12 mouse cellular contexts compared by ENCODE assay signal in the genomic region with DNA sequence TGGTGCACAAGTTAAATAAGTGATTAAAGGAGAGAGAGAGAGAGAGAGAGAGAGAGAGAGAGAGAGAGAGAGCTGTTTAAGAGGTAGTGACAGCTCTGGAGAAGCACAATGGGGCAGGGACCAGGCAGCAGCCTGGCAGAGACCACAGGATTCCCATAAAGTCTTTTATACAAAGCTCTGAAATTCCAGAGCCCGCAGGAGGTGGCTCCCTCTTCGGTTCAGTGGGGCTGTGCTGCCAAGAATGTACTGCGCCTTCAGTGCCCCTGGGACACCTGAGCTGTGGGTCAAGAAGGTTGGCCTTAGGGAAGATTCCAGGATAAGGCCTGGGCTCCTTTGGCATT. TPM values are rescaled to one million over a fixed set of nuclear protein-coding genes. Genes with fewer than 3 reads are reported as not detected.
DNase-seq lines count a peak whose midpoint lies in the region; ATAC-seq and TF ChIP-seq lines count a peak whose summit lies in the region.
"Had no signal": no experiment of that assay in that cellular context is flagged by ENCODE, and none has a peak within 500 bp of the region (broad histone marks: within the 10 kb centered on the region; RNA-seq: fewer than 3 reads in every experiment).

No protein-coding gene starts in this region.

- H3K4me2 ChIP-seq in heart, embryonic 11.5 days, result no peak overlapping the region
- H3K4me2 ChIP-seq in intestine, embryonic 14.5 days (ENCODE audit: low read length), result no peak overlapping the region
- H3K4me2 ChIP-seq in limb, embryonic 12.5 days, result no peak overlapping the region
- H3K4me2 ChIP-seq in hindbrain, embryonic 12.5 days (replicated peaks), result no peak overlapping the region

- H3K4me3 ChIP-seq in heart, embryonic 11.5 days (ENCODE audit: low read depth, low read length), result no peak overlapping the region
- H3K4me3 ChIP-seq in intestine, embryonic 14.5 days (ENCODE audit: low read depth, low read length), result no peak overlapping the region
- no peak overlapping the region for H3K4me3 ChIP-seq in limb, embryonic 12.5 days (replicated peaks)
- no peak overlapping the region for H3K4me3 ChIP-seq in hindbrain, embryonic 12.5 days
- no peak overlapping the region for H3K4me3 ChIP-seq in layer of hippocampus, adult 2 months

- no peaks in the 10 kb centered on the region for H3K27me3 ChIP-seq in heart, embryonic 11.5 days (ENCODE audit: control insufficient read depth, insufficient read depth, low read length)
- H3K27me3 ChIP-seq in intestine, embryonic 14.5 days (replicated peaks; ENCODE audit: control insufficient read depth, insufficient read depth, low read length), result no peaks in the 10 kb centered on the region
- H3K27me3 ChIP-seq in limb, embryonic 12.5 days, result no peaks in the 10 kb centered on the region
- H3K27me3 ChIP-seq in hindbrain, embryonic 12.5 days, result no peaks in the 10 kb centered on the region

- 21% methylated on average over 3 of the region's 3 CpGs for WGBS in heart, embryonic 11.5 days (ENCODE audit: insufficient replicate concordance)
- WGBS in intestine, embryonic 14.5 days, result 14% methylated on average over 3 of the region's 3 CpGs
- WGBS in limb, embryonic 12.5 days, result 10% methylated on average over 3 of the region's 3 CpGs
- 11% methylated on average over 3 of the region's 3 CpGs for WGBS in hindbrain, embryonic 12.5 days

- DNase-seq in heart, postnatal 36 days, result no peak
- peak; percentile 50 for DNase-seq in 3T3-L1 (ENCODE audit: low read depth, low spot score)
- no peak for DNase-seq in intestine, embryonic 14.5 days (ENCODE audit: low spot score)
- no peak for DNase-seq in layer of hippocampus, adult 2 months (ENCODE audit: low spot score in 2 of 2)
- DNase-seq: cerebellum, postnatal 25 days; layer of hippocampus, adult 9-11 months; liver, postnatal 0 days had no signal

- H3K4me1 ChIP-seq in heart, embryonic 11.5 days (ENCODE audit: control insufficient read depth, insufficient read depth, low read length), result peaks cover 25% of the 10 kb centered on the region
- peaks cover 22% of the 10 kb centered on the region for H3K4me1 ChIP-seq in intestine, embryonic 14.5 days (replicated peaks; ENCODE audit: control insufficient read depth, insufficient read depth, low read length)
- H3K4me1 ChIP-seq in limb, embryonic 12.5 days (replicated peaks), result peaks cover 31% of the 10 kb centered on the region
- H3K4me1 ChIP-seq in hindbrain, embryonic 12.5 days, result peaks cover 17% of the 10 kb centered on the region

- H3K9me3 ChIP-seq in heart, embryonic 11.5 days (replicated peaks; ENCODE audit: control insufficient read depth, low read length), result no peaks in the 10 kb centered on the region
- H3K9me3 ChIP-seq in intestine, embryonic 14.5 days (ENCODE audit: control insufficient read depth, low read length), result no peaks in the 10 kb centered on the region
- H3K9me3 ChIP-seq in limb, embryonic 12.5 days, result no peaks in the 10 kb centered on the region
- no peaks in the 10 kb centered on the region for H3K9me3 ChIP-seq in hindbrain, embryonic 12.5 days (replicated peaks)

- no peak for TF ChIP-seq CTCF in layer of hippocampus, adult 2 months (conservative IDR thresholded peaks at IDR 0.05)

- H3K9ac ChIP-seq in heart, embryonic 11.5 days (ENCODE audit: low read depth, low read length), result no peak overlapping the region
- H3K9ac ChIP-seq in intestine, embryonic 14.5 days (ENCODE audit: low read length), result no peak overlapping the region
- no peak overlapping the region for H3K9ac ChIP-seq in limb, embryonic 12.5 days (replicated peaks)
- no peak overlapping the region for H3K9ac ChIP-seq in hindbrain, embryonic 12.5 days
- H3K9ac ChIP-seq: liver, postnatal 0 days had no signal

- H3K27ac ChIP-seq in heart, embryonic 11.5 days (ENCODE audit: low read depth, low read length), result peak overlapping the region; percentile 42; the same call in 1 of the 2 replicates
- H3K27ac ChIP-seq in intestine, embryonic 14.5 days (ENCODE audit: low read depth), result peak overlapping the region; percentile 59; the same call in 1 of the 2 replicates
- peak overlapping the region; percentile 76 for H3K27ac ChIP-seq in limb, embryonic 12.5 days
- no peak overlapping the region for H3K27ac ChIP-seq in hindbrain, embryonic 12.5 days
- H3K27ac ChIP-seq in layer of hippocampus, adult 2 months, result no peak overlapping the region

- no peaks in the 10 kb centered on the region for H3K36me3 ChIP-seq in heart, embryonic 11.5 days (ENCODE audit: control insufficient read depth, insufficient read depth, low read length)
- H3K36me3 ChIP-seq in intestine, embryonic 14.5 days (ENCODE audit: control insufficient read depth, insufficient read depth, low read length), result no peaks in the 10 kb centered on the region
- no peaks in the 10 kb centered on the region for H3K36me3 ChIP-seq in limb, embryonic 12.5 days
- H3K36me3 ChIP-seq in hindbrain, embryonic 12.5 days, result no peaks in the 10 kb centered on the region

- intact Hi-C loops in heart, postnatal 36 days (cut with DNase I), result no loop called here

- ATAC-seq in heart, embryonic 11.5 days (replicated peaks; ENCODE audit: insufficient number of reproducible peaks, low FRiP score, low TSS enrichment), result no peak
- ATAC-seq in intestine, embryonic 14.5 days (replicated peaks; ENCODE audit: low FRiP score, low TSS enrichment, low read depth), result no peak
- no peak for ATAC-seq in limb, embryonic 12.5 days (ENCODE audit: insufficient number of reproducible peaks, insufficient read depth, low FRiP score, low TSS enrichment, low read depth)
- ATAC-seq in megakaryocyte-erythroid progenitor cell, adult 5-6 weeks (replicated peaks; ENCODE audit: low FRiP score, low TSS enrichment, poor library complexity, severe bottlenecking), result no peak
- no peak for ATAC-seq in hindbrain, embryonic 12.5 days (ENCODE audit: low FRiP score)
- ATAC-seq: CD4-positive, CD25-positive, alpha-beta regulatory T cell, adult 4 months; liver, postnatal 0 days had no signal

RNA-seq across cellular contexts. Expression of gene Ezr, which starts 30.2 kb away (rescaled TPM):
- polyA plus RNA-seq in heart, embryonic 11.5 days (2014; fragmentation: Nextera tagmentation; extraction: Ambion mirVana), result 89.2 and 109 TPM in 2 replicates
- total RNA-seq in heart, postnatal 36 days (2021), result 10 to 100 TPM; 35.0 to 43.3 TPM
- polyA plus RNA-seq in intestine, embryonic 14.5 days (2014; fragmentation: Nextera tagmentation; extraction: Ambion mirVana), result 159 and 176 TPM in 2 replicates
- 40.1 and 46.9 TPM in 2 replicates for polyA plus RNA-seq in limb, embryonic 12.5 days (2016; fragmentation: Nextera tagmentation; extraction: Ambion mirVana)
- 82.2 and 85.0 TPM in 2 replicates for total RNA-seq in megakaryocyte-erythroid progenitor cell, adult 5-6 weeks (2014; fragmentation: Nextera tagmentation)
- total RNA-seq in megakaryocyte-erythroid progenitor cell, adult 5-6 weeks (2017), result 161 and 203 TPM in 2 replicates
- 97.9 and 103 TPM in 2 replicates for polyA plus RNA-seq in hindbrain, embryonic 12.5 days (2016; fragmentation: Nextera tagmentation; extraction: Ambion mirVana)
- 10 to 100 TPM; 48.0 to 51.1 TPM for total RNA-seq in layer of hippocampus, adult 2 months (2021)

Comparison
In these comparisons a context has a peak if more than half of its experiments do, and no peak if none do; other contexts are left out.
1. H3K27ac ChIP-seq: peak in heart, embryonic 11.5 days (single experiment), intestine, embryonic 14.5 days (single experiment) and limb, embryonic 12.5 days (single experiment); none in hindbrain, embryonic 12.5 days (single experiment) and layer of hippocampus, adult 2 months (single experiment).